Mouse (Mus musculus) adrenal gland (tissue): ENCODE measurements around the gene Rad18.

Source experiments
- intact Hi-C: fragments of 180-260 bp; cut with DNase I; formaldehyde crosslinking; loops from one replicate; pipeline ENCODE4 v1.15.1; 2025

Rad18 gene

GRCm38 (mm10) chr6:112688033-112688432 lies 8.5 kb downstream of the Rad18 start:
- intact Hi-C loops: loop anchor here (10.0 kb wide), 1 partner anchor 173 kb away; no protein-coding TSS in a partner anchor

- intact Hi-C loops: loop anchor here (10.0 kb wide), 1 partner anchor 172 kb away; no protein-coding TSS in a partner anchor
These were observed 10.0 kb downstream of the Rad18 start for GRCm38 (mm10) chr6:112686485-112686884.

- intact Hi-C loops: loop anchor here (10.0 kb wide), 1 partner anchor 169 kb away; no protein-coding TSS in a partner anchor
These were observed 12.4 kb downstream of the Rad18 start for GRCm38 (mm10) chr6:112684065-112684464.

GRCm38 (mm10) chr6:112632071-112632470 lies 64.4 kb downstream of the Rad18 start:
- intact Hi-C loops: no loop called here

- intact Hi-C loops: no loop called here
These were observed 66.2 kb downstream of the Rad18 start for GRCm38 (mm10) chr6:112630291-112630690.

GRCm38 (mm10) chr6:112628301-112628700 lies 68.2 kb downstream of the Rad18 start:
- intact Hi-C loops: no loop called here

GRCm38 (mm10) chr6:112622321-112622720 lies 74.2 kb downstream of the Rad18 start:
- intact Hi-C loops: no loop called here

- intact Hi-C loops: no loop called here
These were observed 76.5 kb downstream of the Rad18 start for GRCm38 (mm10) chr6:112620027-112620426.

GRCm38 (mm10) chr6:112617728-112618318 lies 78.7 kb downstream of the Rad18 start:
- intact Hi-C loops: no loop called here

- intact Hi-C loops: no loop called here
These were observed 87.5 kb downstream of the Rad18 start for GRCm38 (mm10) chr6:112609027-112609426.

- intact Hi-C loops: no loop called here
These were observed 92.6 kb downstream of the Rad18 start for GRCm38 (mm10) chr6:112603866-112604265.

- intact Hi-C loops: no loop called here
These were observed 101.5 kb downstream of the Rad18 start for GRCm38 (mm10) chr6:112594971-112595370.

- intact Hi-C loops: no loop called here
These were observed 108.6 kb downstream of the Rad18 start for GRCm38 (mm10) chr6:112587912-112588311.

- intact Hi-C loops: no loop called here
These were observed 109.5 kb downstream of the Rad18 start for GRCm38 (mm10) chr6:112586999-112587398.

- intact Hi-C loops: no loop called here
These were observed 111.5 kb downstream of the Rad18 start for GRCm38 (mm10) chr6:112584961-112585360.

GRCm38 (mm10) chr6:112582022-112582421 lies 114.5 kb downstream of the Rad18 start:
- intact Hi-C loops: no loop called here

- intact Hi-C loops: no loop called here
These were observed 119.3 kb downstream of the Rad18 start for GRCm38 (mm10) chr6:112577198-112577597.

GRCm38 (mm10) chr6:112574558-112574957 lies 121.9 kb downstream of the Rad18 start:
- intact Hi-C loops: no loop called here

GRCm38 (mm10) chr6:112570413-112570812 lies 126.1 kb downstream of the Rad18 start:
- intact Hi-C loops: no loop called here
